Mouse (Mus musculus): Measurements from ENCODE around the gene P2rx5. TPM values are rescaled to one million over a fixed set of nuclear protein-coding genes. Genes with fewer than 3 reads are reported as not detected.

P2rx5 gene
- 0.32 TPM in 1 of 3 replicates, not detected in the others for total RNA-seq (2017)

GRCm38 (mm10) chr11:73159957-73160810 lies at the start of gene P2rx5:
Gene P2rx5, plus strand, starts transcription at chr11:73160421.
- no peak for ATAC-seq (replicated peaks; ENCODE audit: insufficient number of reproducible peaks, low FRiP score, low TSS enrichment, poor library complexity, severe bottlenecking)

GRCm38 (mm10) chr11:73111414-73111813 lies 48.8 kb upstream of the P2rx5 start:
- no peak for ATAC-seq (replicated peaks; ENCODE audit: insufficient number of reproducible peaks, low FRiP score, low TSS enrichment, poor library complexity, severe bottlenecking)

- ATAC-seq (replicated peaks; ENCODE audit: insufficient number of reproducible peaks, low FRiP score, low TSS enrichment, poor library complexity, severe bottlenecking): no peak
These were observed 33.7 kb upstream of the P2rx5 start for GRCm38 (mm10) chr11:73126495-73126894.

- ATAC-seq (replicated peaks; ENCODE audit: insufficient number of reproducible peaks, low FRiP score, low TSS enrichment, poor library complexity, severe bottlenecking): no peak
These were observed 29.2 kb upstream of the P2rx5 start for GRCm38 (mm10) chr11:73131020-73131419.

- peak; percentile 54; the same call in 1 of the 2 replicates for ATAC-seq (replicated peaks; ENCODE audit: insufficient number of reproducible peaks, low FRiP score, low TSS enrichment, poor library complexity, severe bottlenecking)
These were observed 27.2 kb upstream of the P2rx5 start for GRCm38 (mm10) chr11:73132999-73133398.

- no peak for ATAC-seq (replicated peaks; ENCODE audit: insufficient number of reproducible peaks, low FRiP score, low TSS enrichment, poor library complexity, severe bottlenecking)
These were observed 26.0 kb upstream of the P2rx5 start for GRCm38 (mm10) chr11:73134222-73134621.

- no peak for ATAC-seq (replicated peaks; ENCODE audit: insufficient number of reproducible peaks, low FRiP score, low TSS enrichment, poor library complexity, severe bottlenecking)
These were observed 23.6 kb upstream of the P2rx5 start for GRCm38 (mm10) chr11:73136587-73136986.

- ATAC-seq (replicated peaks; ENCODE audit: insufficient number of reproducible peaks, low FRiP score, low TSS enrichment, poor library complexity, severe bottlenecking): no peak
These were observed 23.1 kb upstream of the P2rx5 start for GRCm38 (mm10) chr11:73137116-73137515.

- ATAC-seq (replicated peaks; ENCODE audit: insufficient number of reproducible peaks, low FRiP score, low TSS enrichment, poor library complexity, severe bottlenecking): peak; percentile 80
These were observed 22.4 kb upstream of the P2rx5 start, which contains the start of gene Haspin for GRCm38 (mm10) chr11:73137591-73138501. Gene Haspin, minus strand, starts transcription at chr11:73138294.

- no peak for ATAC-seq (replicated peaks; ENCODE audit: insufficient number of reproducible peaks, low FRiP score, low TSS enrichment, poor library complexity, severe bottlenecking)
These were observed 15.9 kb upstream of the P2rx5 start for GRCm38 (mm10) chr11:73144261-73144681.

- no peak for ATAC-seq (replicated peaks; ENCODE audit: insufficient number of reproducible peaks, low FRiP score, low TSS enrichment, poor library complexity, severe bottlenecking)
These were observed 13.9 kb upstream of the P2rx5 start for GRCm38 (mm10) chr11:73146026-73146974.

GRCm38 (mm10) chr11:73146975-73147365 lies 13.3 kb upstream of the P2rx5 start:
- ATAC-seq (replicated peaks; ENCODE audit: insufficient number of reproducible peaks, low FRiP score, low TSS enrichment, poor library complexity, severe bottlenecking): no peak

GRCm38 (mm10) chr11:73148209-73148608 lies 12.0 kb upstream of the P2rx5 start:
- no peak for ATAC-seq (replicated peaks; ENCODE audit: insufficient number of reproducible peaks, low FRiP score, low TSS enrichment, poor library complexity, severe bottlenecking)

GRCm38 (mm10) chr11:73155071-73155470 lies 5.2 kb upstream of the P2rx5 start:
- no peak for ATAC-seq (replicated peaks; ENCODE audit: insufficient number of reproducible peaks, low FRiP score, low TSS enrichment, poor library complexity, severe bottlenecking)

- no peak for ATAC-seq (replicated peaks; ENCODE audit: insufficient number of reproducible peaks, low FRiP score, low TSS enrichment, poor library complexity, severe bottlenecking)
These were observed 585 bp downstream of the P2rx5 start for GRCm38 (mm10) chr11:73160811-73161200.

- no peak for ATAC-seq (replicated peaks; ENCODE audit: insufficient number of reproducible peaks, low FRiP score, low TSS enrichment, poor library complexity, severe bottlenecking)
These were observed 1.4 kb downstream of the P2rx5 start for GRCm38 (mm10) chr11:73161616-73162015.

GRCm38 (mm10) chr11:73162284-73162683 lies 2.1 kb downstream of the P2rx5 start:
- ATAC-seq (replicated peaks; ENCODE audit: insufficient number of reproducible peaks, low FRiP score, low TSS enrichment, poor library complexity, severe bottlenecking): no peak

- no peak for ATAC-seq (replicated peaks; ENCODE audit: insufficient number of reproducible peaks, low FRiP score, low TSS enrichment, poor library complexity, severe bottlenecking)
These were observed 7.8 kb downstream of the P2rx5 start for GRCm38 (mm10) chr11:73168071-73168470.

All from monocyte, adult 5-6 weeks (primary cell).